Mouse (Mus musculus) testis, adult 2 months (tissue): ENCODE data around the gene Padi6. TPM values are rescaled to one million over a fixed set of nuclear protein-coding genes. Genes with fewer than 3 reads are reported as not detected.

ENCODE experiments used
- H3K27ac ChIP-seq: fragments of 200-500 bp; 2 replicates; pipeline ENCODE4 v1.5.1; 2012; ENCODE audit warnings: low read depth, low read length; ENCODE audit not compliant: control insufficient read depth, insufficient read depth
- H3K27me3 ChIP-seq: fragments of 200-500 bp; 2 replicates; pipeline ENCODE4 v1.6.1; 2012; ENCODE audit warnings: mild to moderate bottlenecking, low read length, moderate library complexity; ENCODE audit not compliant: control insufficient read depth, insufficient read depth
- H3K36me3 ChIP-seq: fragments of 200-500 bp; 2 replicates; pipeline ENCODE4 v1.6.1; 2012; ENCODE audit warnings: mild to moderate bottlenecking, low read length; ENCODE audit not compliant: control insufficient read depth, insufficient read depth
- H3K4me1 ChIP-seq: fragments of 200-500 bp; 2 replicates; pipeline ENCODE4 v1.6.1; 2012; ENCODE audit warnings: low read length; ENCODE audit not compliant: control insufficient read depth, insufficient read depth
- H3K4me3 ChIP-seq: fragments of 200-500 bp; 2 replicates; pipeline ENCODE4 v1.5.1; 2012; ENCODE audit warnings: low read depth, mild to moderate bottlenecking, low read length, moderate library complexity, mixed read lengths; ENCODE audit not compliant: control insufficient read depth
- CTCF ChIP-seq: fragments of 200-500 bp; IDR thresholded peaks from 2 replicates; pipeline ENCODE4 v1.5.1; 2012; ENCODE audit warnings: low read depth, mild to moderate bottlenecking, inconsistent platforms, low read length, moderate library complexity; ENCODE audit not compliant: control insufficient read depth, insufficient read depth, insufficient replicate concordance
- POLR2A ChIP-seq: fragments of 200-500 bp; IDR thresholded peaks from 2 replicates; pipeline ENCODE4 v1.6.1; 2012; ENCODE audit warnings: low read depth, mild to moderate bottlenecking, inconsistent platforms, low read length, moderate library complexity; ENCODE audit not compliant: control insufficient read depth
- polyA plus RNA-seq: library from polyadenylated mRNA; depleted of rRNA; stranded (reverse); fragments of >200 nt; gene quantifications from 2 replicates; pipeline ENCODE4 v1.2.3, GENCODE M21; 2012; rRNA removed

The Padi6 gene
- polyA plus RNA-seq, 1 experiment: 11.8 TPM

DNA sequence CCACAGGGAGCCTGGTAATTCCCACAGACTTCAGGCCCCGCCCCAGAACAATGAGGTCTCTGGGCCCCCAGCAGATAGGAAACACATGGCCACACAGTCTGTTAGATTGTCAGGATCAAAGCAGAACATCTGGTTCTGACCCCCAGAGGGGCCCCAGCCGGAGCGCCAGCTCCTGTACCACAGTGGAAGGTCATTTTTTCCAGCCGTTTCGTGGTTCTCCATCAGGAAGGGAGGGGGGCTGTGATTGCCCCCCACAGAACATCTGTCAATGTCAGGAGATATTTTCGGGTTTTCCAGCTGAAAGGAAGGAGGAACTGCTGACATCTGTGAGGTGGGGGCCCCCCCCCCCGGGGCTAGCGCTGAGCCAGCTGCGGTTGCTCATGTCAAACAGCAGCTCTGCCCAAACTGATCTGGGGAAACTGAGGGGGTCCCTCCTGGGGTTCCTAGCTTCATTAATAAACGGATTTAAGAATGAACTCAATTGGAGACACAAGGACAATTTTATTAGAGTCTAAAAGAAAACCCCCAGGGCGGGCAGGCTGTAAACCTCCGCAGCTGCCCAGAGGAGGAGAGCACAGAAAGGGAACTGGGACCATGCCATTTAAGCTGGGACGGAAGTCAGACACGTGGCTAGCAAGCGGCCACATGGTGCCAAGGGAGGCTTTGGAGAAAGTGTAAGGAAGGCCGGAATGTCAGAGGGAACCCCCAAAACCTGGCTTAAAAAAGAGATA, 58.1 kb downstream of the Padi6 start:
- Histone ChIP-seq H3K27ac (no peak overlapping the region), H3K36me3 (no peaks in the 10 kb centered on the region), H3K4me1 (peaks cover 5% of the 10 kb centered on the region; the same call in 1 of the 2 replicates), H3K4me3 (no peak overlapping the region), H3K27me3 (no peaks in the 10 kb centered on the region)
- no peak for TF ChIP-seq CTCF
- TF ChIP-seq POLR2A: no peak

DNA sequence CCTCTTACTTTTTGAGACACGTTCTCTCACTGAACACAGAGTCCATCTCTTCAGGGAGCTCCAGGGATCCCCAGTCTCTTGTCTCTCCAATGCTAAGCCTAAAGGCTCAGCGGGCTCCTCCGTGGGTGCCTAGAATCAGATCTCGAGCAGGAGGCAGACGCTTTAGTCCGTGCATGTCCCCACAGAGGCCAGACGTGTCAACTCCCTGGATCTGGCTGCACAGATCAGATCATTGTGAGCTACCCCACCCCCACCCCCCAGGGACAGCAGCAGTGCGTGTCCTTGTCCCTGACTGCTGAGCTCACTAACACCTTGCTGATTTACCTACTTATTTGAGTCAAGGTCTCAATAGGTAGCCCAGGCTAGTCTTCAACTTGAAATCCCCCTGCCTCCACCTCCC, 58.8 kb downstream of the Padi6 start:
- TF ChIP-seq POLR2A (no peak), CTCF (no peak)
- H3K27ac ChIP-seq: no peak overlapping the region
- peaks cover 5% of the 10 kb centered on the region; the same call in 1 of the 2 replicates for H3K4me1 ChIP-seq
- no peaks in the 10 kb centered on the region for H3K27me3 ChIP-seq
- no peaks in the 10 kb centered on the region for H3K36me3 ChIP-seq
- H3K4me3 ChIP-seq: no peak overlapping the region

DNA sequence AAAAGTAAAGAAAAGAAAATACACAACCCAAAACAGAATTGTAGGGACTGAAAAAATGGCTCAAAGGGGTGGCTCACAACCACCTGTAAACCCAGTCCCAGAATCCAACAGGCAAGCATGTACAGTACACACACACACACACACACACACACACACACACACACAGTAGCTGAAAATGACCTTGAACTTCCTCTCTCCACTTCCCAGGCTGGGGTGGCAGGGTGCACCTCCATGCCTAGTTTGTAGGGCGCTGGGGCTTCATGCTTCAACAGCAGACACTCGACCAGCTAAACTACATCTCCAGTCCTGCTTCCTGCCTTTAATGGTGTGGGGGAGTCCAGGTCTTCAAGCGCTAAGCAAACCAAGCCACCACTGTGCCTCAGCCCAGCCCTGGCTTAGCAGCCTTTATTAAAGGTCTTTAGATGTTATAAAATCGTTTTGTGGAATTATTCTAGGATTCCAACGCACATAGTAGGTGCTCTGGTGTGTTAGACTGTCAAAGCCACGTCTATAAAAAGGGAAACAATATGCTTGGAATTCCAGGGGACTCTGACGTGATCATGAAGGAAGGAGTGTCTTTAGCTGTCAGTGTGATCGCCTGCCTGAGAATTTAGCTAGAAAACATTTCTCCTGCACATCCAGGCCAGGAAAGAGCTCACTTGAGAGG, 61.6 kb downstream of the Padi6 start:
- Histone ChIP-seq H3K4me3 (no peak overlapping the region), H3K4me1 (peaks cover 5% of the 10 kb centered on the region; the same call in 1 of the 2 replicates), H3K36me3 (no peaks in the 10 kb centered on the region), H3K27ac (no peak overlapping the region), H3K27me3 (no peaks in the 10 kb centered on the region)
- TF ChIP-seq POLR2A: no peak
- no peak for TF ChIP-seq CTCF

DNA sequence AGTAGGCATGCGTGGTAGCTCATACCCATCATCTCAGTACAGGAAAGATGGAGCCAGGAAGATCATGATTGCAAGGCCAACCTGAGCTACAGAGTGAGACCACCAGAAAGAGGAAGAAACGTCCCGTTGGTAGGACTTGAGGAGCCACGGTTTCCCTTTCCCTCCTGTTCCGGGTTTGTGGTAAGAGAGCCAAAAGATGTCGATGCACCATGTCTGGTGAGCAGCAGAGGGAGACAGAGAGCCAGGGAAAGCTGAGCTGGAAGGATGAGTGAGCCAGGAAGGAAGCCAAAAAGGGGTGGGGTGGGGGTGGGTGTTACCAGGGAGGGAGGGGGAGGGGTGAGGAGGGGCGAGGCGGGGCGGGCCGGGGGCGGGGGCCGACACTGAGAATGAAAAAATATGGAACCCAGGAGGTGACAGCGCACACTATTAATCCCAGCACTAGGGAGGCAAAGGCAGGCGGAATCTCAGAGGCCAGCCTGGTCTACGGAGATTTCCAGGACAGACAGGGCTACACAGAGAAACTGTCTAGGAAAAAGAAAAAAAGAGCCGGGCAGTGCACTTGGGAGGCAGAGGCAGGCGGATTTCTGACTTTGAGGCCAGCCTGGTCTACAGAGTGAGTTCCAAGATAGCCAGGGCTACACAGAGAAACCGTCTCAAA, 62.6 kb downstream of the Padi6 start:
- no peaks in the 10 kb centered on the region for H3K36me3 ChIP-seq
- no peak overlapping the region for H3K27ac ChIP-seq
- H3K27me3 ChIP-seq: no peaks in the 10 kb centered on the region
- TF ChIP-seq POLR2A: no peak
- TF ChIP-seq CTCF: peak; percentile 79; the same call in 1 of the 2 replicates
- H3K4me3 ChIP-seq: no peak overlapping the region
- H3K4me1 ChIP-seq: peaks cover 5% of the 10 kb centered on the region; the same call in 1 of the 2 replicates

DNA sequence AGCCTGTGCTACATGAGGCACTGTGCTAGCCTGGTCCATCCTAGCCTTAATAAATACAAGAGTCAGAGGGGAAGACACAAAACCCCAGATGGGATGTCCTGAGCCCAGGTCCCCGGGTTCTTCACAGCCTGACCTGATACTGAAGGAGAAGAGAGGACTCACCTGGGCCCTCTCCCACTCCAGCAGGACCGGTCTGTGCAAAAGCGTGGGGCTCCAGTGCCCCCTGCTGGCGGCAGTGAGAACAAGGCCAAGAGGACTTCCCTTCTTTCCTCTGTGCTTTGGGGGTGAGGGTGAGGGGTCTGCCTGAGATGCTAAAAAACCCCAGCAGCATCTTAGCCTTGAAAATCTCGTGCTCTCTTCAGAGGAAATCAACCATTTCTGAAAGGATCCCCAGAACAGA, 63.4 kb downstream of the Padi6 start:
- no peaks in the 10 kb centered on the region for H3K27me3 ChIP-seq
- H3K4me1 ChIP-seq: 0 out of 2 replicates have a peak, but pooled peaks cover 5% of the 10 kb centered on the region
- H3K27ac ChIP-seq: no peak overlapping the region
- H3K4me3 ChIP-seq: no peak overlapping the region
- H3K36me3 ChIP-seq: no peaks in the 10 kb centered on the region
- peak; percentile 74; the same call in 1 of the 2 replicates for TF ChIP-seq CTCF
- no peak for TF ChIP-seq POLR2A

Other genes starting within 250 kb of the Padi6 start
- 5.9 and 7.2 TPM in 2 replicates for gene Arhgef10l, start 76.6 kb downstream of the Padi6 start, polyA plus RNA-seq
- gene Rcc2, start 42.1 kb downstream of the Padi6 start, polyA plus RNA-seq: 30.0 and 32.1 TPM in 2 replicates
- gene Padi4, start 31.6 kb upstream of the Padi6 start, polyA plus RNA-seq: 0.61 and 0.87 TPM in 2 replicates
- gene Padi3, start 68.0 kb upstream of the Padi6 start, polyA plus RNA-seq: 1.7 TPM in 2 replicates
- gene Padi1, start 103.1 kb upstream of the Padi6 start, polyA plus RNA-seq: 0.47 and 0.58 TPM in 2 replicates
- gene Padi2, start 163.7 kb upstream of the Padi6 start, polyA plus RNA-seq: 1.8 and 1.9 TPM in 2 replicates
- 97.1 and 102 TPM in 2 replicates for gene Sdhb, start 218.6 kb upstream of the Padi6 start, polyA plus RNA-seq
- gene Atp13a2, start 244.2 kb upstream of the Padi6 start, polyA plus RNA-seq: 40.8 and 41.6 TPM in 2 replicates